Mouse (Mus musculus) cerebellum, adult 11 months (tissue): ENCODE results near the gene AW549877.

Source experiments
- DNase-seq: peaks from one replicate; pipeline ENCODE4 v3.0.0; 2022

The AW549877 gene

GRCm38 (mm10) chr15:3995448-3996266, at the start of gene AW549877:
AW549877 (minus strand) TSS chr15:3995744.
- DNase-seq, result peak; percentile 99

- no peak for DNase-seq
These were observed 47.5 kb upstream of the AW549877 start for GRCm38 (mm10) chr15:4043032-4043471.

- no peak for DNase-seq
These were observed 46.9 kb upstream of the AW549877 start for GRCm38 (mm10) chr15:4042423-4042822.

GRCm38 (mm10) chr15:4033168-4034004, 37.8 kb upstream of the AW549877 start:
- no peak for DNase-seq

- no peak for DNase-seq
These were observed 33.4 kb upstream of the AW549877 start for GRCm38 (mm10) chr15:4028960-4029359.

GRCm38 (mm10) chr15:4028411-4028700, 32.8 kb upstream of the AW549877 start:
- no peak for DNase-seq

- no peak for DNase-seq
These were observed 32.3 kb upstream of the AW549877 start for GRCm38 (mm10) chr15:4027671-4028410.

GRCm38 (mm10) chr15:4026831-4027584, 31.5 kb upstream of the AW549877 start:
- peak; percentile 82 for DNase-seq

- peak; percentile 91 for DNase-seq
These were observed 30.8 kb upstream of the AW549877 start, which contains the start of gene Oxct1 for GRCm38 (mm10) chr15:4026231-4026773. Oxct1 (plus strand) TSS chr15:4026383.

GRCm38 (mm10) chr15:4025508-4025904, 30.0 kb upstream of the AW549877 start:
- no peak for DNase-seq

- DNase-seq, result no peak
These were observed 29.4 kb upstream of the AW549877 start for GRCm38 (mm10) chr15:4024726-4025507.

GRCm38 (mm10) chr15:4023747-4024146, 28.2 kb upstream of the AW549877 start:
- no peak for DNase-seq

- no peak for DNase-seq
These were observed 25.2 kb upstream of the AW549877 start for GRCm38 (mm10) chr15:4020711-4021110.

- DNase-seq, result no peak
These were observed 18.3 kb upstream of the AW549877 start for GRCm38 (mm10) chr15:4013873-4014272.

GRCm38 (mm10) chr15:4000536-4000935, 5.0 kb upstream of the AW549877 start:
- DNase-seq, result no peak

- no peak for DNase-seq
These were observed 3.6 kb upstream of the AW549877 start for GRCm38 (mm10) chr15:3999144-3999543.

GRCm38 (mm10) chr15:3996267-3997010, 895 bp upstream of the AW549877 start:
- no peak for DNase-seq

- no peak for DNase-seq
These were observed 594 bp downstream of the AW549877 start for GRCm38 (mm10) chr15:3994852-3995447.

GRCm38 (mm10) chr15:3987981-3988380, 7.6 kb downstream of the AW549877 start:
- no peak for DNase-seq

- no peak for DNase-seq
These were observed 10.7 kb downstream of the AW549877 start for GRCm38 (mm10) chr15:3984876-3985275.
